Mouse (Mus musculus): ENCODE measurements around the gene Npb.

DNA sequence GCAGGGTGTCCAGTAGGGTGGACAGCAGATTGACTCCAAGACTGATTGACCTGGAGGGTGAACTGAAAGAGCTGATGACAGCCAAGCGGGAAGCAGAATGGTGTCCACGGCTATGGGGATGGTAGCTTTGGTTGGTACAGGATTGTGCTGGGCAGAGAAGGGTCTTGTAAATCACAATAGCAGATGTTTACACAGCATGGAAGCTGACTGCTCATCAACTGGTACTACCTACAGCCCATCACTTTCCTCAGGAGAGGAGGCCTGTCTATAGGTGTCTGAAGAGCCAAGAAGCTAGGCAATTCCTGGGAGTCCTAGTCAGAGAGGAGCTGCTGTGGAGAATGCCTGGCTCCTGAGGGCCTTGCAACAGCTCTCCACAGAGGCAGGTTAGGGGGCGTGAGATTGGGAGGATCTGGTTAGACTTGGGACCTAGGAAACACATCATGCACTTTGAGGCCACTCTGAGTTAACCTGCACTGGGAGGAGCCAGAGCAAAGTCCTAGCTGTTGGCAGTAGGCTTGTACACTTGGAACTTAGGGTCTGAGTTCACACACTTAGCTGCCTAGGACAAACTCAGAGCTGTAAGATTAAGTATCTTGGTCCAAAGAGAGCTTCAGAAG, 31.8 kb upstream of the Npb start:
- no peak for TF ChIP-seq CTCF (IDR thresholded peaks at IDR 0.05; ENCODE audit: low read depth)
- TF ChIP-seq EP300 (IDR thresholded peaks at IDR 0.05; ENCODE audit: low read depth) = peak; percentile 88

Measured in liver, postnatal 0 days (tissue).